Mouse (Mus musculus) hindbrain, embryonic 15.5 days (tissue): ENCODE data around the gene Hhatl. TPM values are rescaled to one million over a fixed set of nuclear protein-coding genes. Genes with fewer than 3 reads are reported as not detected.

Source experiments
- ATAC-seq: fragments of 200-750 bp; cut with Nextera tagmentation; 2 replicates; pipeline ENCODE4 v1.8.0; 2017; ENCODE audit warnings: low read depth, moderate number of reproducible peaks, moderate TSS enrichment; ENCODE audit not compliant: low FRiP score
- H3K27ac ChIP-seq: fragments of 300-500 bp; sonication (generic); replicated peaks from 2 replicates; pipeline ENCODE4 v1.5.1; 2015; ENCODE audit warnings: mild to moderate bottlenecking, inconsistent platforms
- H3K27me3 ChIP-seq: fragments of 300-500 bp; sonication (generic); 2 replicates; pipeline ENCODE4 v1.6.1; 2015; ENCODE audit warnings: control low read depth, inconsistent platforms
- H3K36me3 ChIP-seq: fragments of 300-500 bp; sonication (generic); 2 replicates; pipeline ENCODE4 v1.6.1; 2015; ENCODE audit warnings: control low read depth, inconsistent platforms
- H3K4me1 ChIP-seq: fragments of 300-500 bp; sonication (generic); replicated peaks from 2 replicates; pipeline ENCODE4 v1.6.1; 2015; ENCODE audit warnings: control low read depth, inconsistent platforms
- H3K4me2 ChIP-seq: fragments of 300-500 bp; sonication (generic); 2 replicates; pipeline ENCODE4 v1.6.1; 2015; ENCODE audit warnings: moderate library complexity, mild to moderate bottlenecking, inconsistent platforms
- H3K4me3 ChIP-seq: fragments of 300-500 bp; sonication (generic); 2 replicates; pipeline ENCODE4 v1.5.1; 2015; ENCODE audit warnings: mild to moderate bottlenecking, inconsistent platforms
- H3K9ac ChIP-seq: fragments of 300-500 bp; sonication (generic); 2 replicates; pipeline ENCODE4 v1.6.1; 2015; ENCODE audit warnings: inconsistent platforms
- H3K9me3 ChIP-seq: fragments of 300-500 bp; sonication (generic); 2 replicates; pipeline ENCODE4 v1.6.1; 2016; ENCODE audit warnings: control low read depth, inconsistent platforms
- WGBS: fragments of 180-500 bp; shearing (Covaris S2); methylation state at CpG from one replicate; pipeline ENCODE4 v1.1.7; 2015; 5-methylcytosine and 5-hydroxymethylcytosine counted together
- polyA plus RNA-seq: library from polyadenylated mRNA; unstranded; fragments of >200 nt; fragmentation: Nextera tagmentation; extraction: Ambion mirVana; gene quantifications from 2 replicates; pipeline ENCODE4 v1.2.1, GENCODE M21; 2015

Hhatl gene
- polyA plus RNA-seq, 1 experiment from 2014 or later = 0.19 TPM

GRCm38 (mm10) chr9:121763716-121764115 lies 28.6 kb downstream of the Hhatl start:
- H3K4me3 ChIP-seq = no peak overlapping the region
- ATAC-seq = no peak
- H3K27ac ChIP-seq = no peak overlapping the region
- peaks cover 36% of the 10 kb centered on the region for H3K4me1 ChIP-seq
- H3K27me3 ChIP-seq = no peaks in the 10 kb centered on the region
- no peak overlapping the region for H3K4me2 ChIP-seq
- peaks cover 46% of the 10 kb centered on the region for H3K36me3 ChIP-seq
- H3K9me3 ChIP-seq = no peaks in the 10 kb centered on the region
- WGBS = 86% methylated on average over 19 of the region's 19 CpGs
- H3K9ac ChIP-seq = no peak overlapping the region

GRCm38 (mm10) chr9:121762761-121763160 lies 29.5 kb downstream of the Hhatl start:
- no peak overlapping the region for H3K4me3 ChIP-seq
- no peak overlapping the region for H3K9ac ChIP-seq
- WGBS = 84% methylated on average over 25 of the region's 25 CpGs
- H3K4me2 ChIP-seq = no peak overlapping the region
- H3K36me3 ChIP-seq = peaks cover 39% of the 10 kb centered on the region
- no peaks in the 10 kb centered on the region for H3K9me3 ChIP-seq
- H3K27ac ChIP-seq = no peak overlapping the region
- no peak for ATAC-seq
- no peaks in the 10 kb centered on the region for H3K27me3 ChIP-seq
- H3K4me1 ChIP-seq = peaks cover 46% of the 10 kb centered on the region

- H3K27me3 ChIP-seq = no peaks in the 10 kb centered on the region
- H3K27ac ChIP-seq = no peak overlapping the region
- H3K9ac ChIP-seq = no peak overlapping the region
- WGBS = 83% methylated on average over 10 of the region's 10 CpGs
- peaks cover 34% of the 10 kb centered on the region for H3K36me3 ChIP-seq
- peaks cover 50% of the 10 kb centered on the region for H3K4me1 ChIP-seq
- no peak overlapping the region for H3K4me2 ChIP-seq
- ATAC-seq = no peak
- no peaks in the 10 kb centered on the region for H3K9me3 ChIP-seq
- H3K4me3 ChIP-seq = no peak overlapping the region
Measured at GRCm38 (mm10) chr9:121762248-121762647, 30.1 kb downstream of the Hhatl start.

- Histone ChIP-seq H3K4me1 (peaks cover 50% of the 10 kb centered on the region), H3K4me2 (peak overlapping the region; percentile 77; the same call in 1 of the 2 replicates), H3K9ac (no peak overlapping the region), H3K36me3 (peaks cover 31% of the 10 kb centered on the region), H3K27ac (no peak overlapping the region), H3K4me3 (no peak overlapping the region), H3K9me3 (no peaks in the 10 kb centered on the region), H3K27me3 (no peaks in the 10 kb centered on the region)
- 66% methylated on average over 8 of the region's 8 CpGs for WGBS
- no peak for ATAC-seq
Measured at GRCm38 (mm10) chr9:121761787-121762186, 30.5 kb downstream of the Hhatl start.

GRCm38 (mm10) chr9:121761091-121761665 lies 31.1 kb downstream of the Hhatl start:
- H3K9ac ChIP-seq = peak overlapping the region; percentile 80
- H3K27me3 ChIP-seq = no peaks in the 10 kb centered on the region
- WGBS = 63% methylated on average over 10 of the region's 10 CpGs
- 0 out of 2 replicates have a peak overlapping the region, but pooled peaks have one; percentile 74 for H3K27ac ChIP-seq
- H3K36me3 ChIP-seq = peaks cover 31% of the 10 kb centered on the region
- H3K4me3 ChIP-seq = peak overlapping the region; percentile 62
- peaks cover 50% of the 10 kb centered on the region for H3K4me1 ChIP-seq
- no peaks in the 10 kb centered on the region for H3K9me3 ChIP-seq
- H3K4me2 ChIP-seq = peak overlapping the region; percentile 77
- ATAC-seq = no peak

GRCm38 (mm10) chr9:121760271-121761090 lies 31.8 kb downstream of the Hhatl start:
- H3K27ac ChIP-seq = peak overlapping the region; percentile 74
- peak; percentile 5 for ATAC-seq
- H3K27me3 ChIP-seq = no peaks in the 10 kb centered on the region
- WGBS = 2% methylated on average over 43 of the region's 43 CpGs
- H3K36me3 ChIP-seq = peaks cover 31% of the 10 kb centered on the region
- H3K4me2 ChIP-seq = peak overlapping the region; percentile 77
- no peaks in the 10 kb centered on the region for H3K9me3 ChIP-seq
- peaks cover 50% of the 10 kb centered on the region for H3K4me1 ChIP-seq
- H3K9ac ChIP-seq = peak overlapping the region; percentile 80
- peak overlapping the region; percentile 62 for H3K4me3 ChIP-seq

GRCm38 (mm10) chr9:121759091-121760081 lies 32.9 kb downstream of the Hhatl start, which contains the start of gene Zfp651:
Zfp651 (plus strand) TSS chr9:121759330.
- Histone ChIP-seq H3K36me3 (peaks cover 31% of the 10 kb centered on the region), H3K4me3 (peak within 1 kb of the TSS; percentile 62), H3K27ac (peak within 1 kb of the TSS; percentile 74), H3K9me3 (no peaks in the 10 kb centered on the region), H3K27me3 (no peaks in the 10 kb centered on the region), H3K9ac (peak within 1 kb of the TSS; percentile 80), H3K4me2 (peak within 1 kb of the TSS; percentile 77), H3K4me1 (peaks cover 42% of the 10 kb centered on the region)
- WGBS = under 1% methylated on average over 76 of the region's 97 CpGs
- peak; percentile 82 for ATAC-seq

GRCm38 (mm10) chr9:121757835-121758814 lies 34.2 kb downstream of the Hhatl start:
- WGBS = 55% methylated on average over 10 of the region's 10 CpGs
- no peaks in the 10 kb centered on the region for H3K9me3 ChIP-seq
- peak overlapping the region; percentile 77 for H3K4me2 ChIP-seq
- peak overlapping the region; percentile 62 for H3K4me3 ChIP-seq
- ATAC-seq = no peak
- H3K4me1 ChIP-seq = peaks cover 41% of the 10 kb centered on the region
- peaks cover 36% of the 10 kb centered on the region for H3K36me3 ChIP-seq
- peak overlapping the region; percentile 74; the same call in 1 of the 2 replicates for H3K27ac ChIP-seq
- H3K9ac ChIP-seq = peak overlapping the region; percentile 80
- no peaks in the 10 kb centered on the region for H3K27me3 ChIP-seq

GRCm38 (mm10) chr9:121757432-121757831 lies 34.9 kb downstream of the Hhatl start:
- Histone ChIP-seq H3K27ac (no peak overlapping the region), H3K9ac (no peak overlapping the region), H3K36me3 (peaks cover 41% of the 10 kb centered on the region), H3K27me3 (no peaks in the 10 kb centered on the region), H3K4me2 (no peak overlapping the region), H3K4me1 (peaks cover 38% of the 10 kb centered on the region), H3K4me3 (no peak overlapping the region), H3K9me3 (no peaks in the 10 kb centered on the region)
- ATAC-seq = no peak
- WGBS = 50% methylated on average over 3 of the region's 3 CpGs

GRCm38 (mm10) chr9:121756785-121757184 lies 35.5 kb downstream of the Hhatl start:
- no peak overlapping the region for H3K27ac ChIP-seq
- H3K4me3 ChIP-seq = no peak overlapping the region
- H3K27me3 ChIP-seq = no peaks in the 10 kb centered on the region
- 91% methylated on average over 3 of the region's 3 CpGs for WGBS
- no peaks in the 10 kb centered on the region for H3K9me3 ChIP-seq
- peaks cover 33% of the 10 kb centered on the region for H3K4me1 ChIP-seq
- H3K9ac ChIP-seq = no peak overlapping the region
- no peak for ATAC-seq
- no peak overlapping the region for H3K4me2 ChIP-seq
- H3K36me3 ChIP-seq = peaks cover 47% of the 10 kb centered on the region

GRCm38 (mm10) chr9:121754624-121755023 lies 37.7 kb downstream of the Hhatl start:
- H3K27ac ChIP-seq = no peak overlapping the region
- no peaks in the 10 kb centered on the region for H3K9me3 ChIP-seq
- peaks cover 68% of the 10 kb centered on the region for H3K36me3 ChIP-seq
- H3K27me3 ChIP-seq = no peaks in the 10 kb centered on the region
- ATAC-seq = no peak
- H3K4me3 ChIP-seq = no peak overlapping the region
- peaks cover 19% of the 10 kb centered on the region for H3K4me1 ChIP-seq
- H3K4me2 ChIP-seq = no peak overlapping the region
- WGBS = 91% methylated on average over 3 of the region's 3 CpGs
- H3K9ac ChIP-seq = no peak overlapping the region
